Mouse (Mus musculus): ENCODE measurements around the gene Comtd1. TPM values are rescaled to one million over a fixed set of nuclear protein-coding genes. Genes with fewer than 3 reads are reported as not detected.

Gene Comtd1
- polyA plus RNA-seq, 1 experiment: 0.85 TPM

- H3K9me3 ChIP-seq (ENCODE audit: control insufficient read depth, low read length): no peaks in the 10 kb centered on the region
- TF ChIP-seq GATA1 (IDR thresholded peaks at IDR 0.05; ENCODE audit: low read length): no peak
- TF ChIP-seq TAL1 (IDR thresholded peaks at IDR 0.05; ENCODE audit: low read length): no peak
- peaks cover 51% of the 10 kb centered on the region for H3K4me1 ChIP-seq (ENCODE audit: control insufficient read depth)
- no peak overlapping the region for H3K4me3 ChIP-seq (replicated peaks)
- no peaks in the 10 kb centered on the region for H3K27me3 ChIP-seq (ENCODE audit: control insufficient read depth)
- H3K36me3 ChIP-seq (ENCODE audit: control insufficient read depth): no peaks in the 10 kb centered on the region
Observed at GRCm38 (mm10) chr14:21822307-21822706, 26.5 kb downstream of the Comtd1 start.

- Histone ChIP-seq H3K9me3 (ENCODE audit: control insufficient read depth, low read length) (no peaks in the 10 kb centered on the region), H3K27me3 (ENCODE audit: control insufficient read depth) (no peaks in the 10 kb centered on the region), H3K36me3 (ENCODE audit: control insufficient read depth) (no peaks in the 10 kb centered on the region), H3K4me3 (replicated peaks) (no peak overlapping the region), H3K4me1 (ENCODE audit: control insufficient read depth) (peaks cover 45% of the 10 kb centered on the region)
- no peak for TF ChIP-seq TAL1 (IDR thresholded peaks at IDR 0.05; ENCODE audit: low read length)
- no peak for TF ChIP-seq GATA1 (IDR thresholded peaks at IDR 0.05; ENCODE audit: low read length)
Observed at GRCm38 (mm10) chr14:21820880-21821505, 27.8 kb downstream of the Comtd1 start.

GRCm38 (mm10) chr14:21817453-21817852 is 31.3 kb downstream of the Comtd1 start:
- Histone ChIP-seq H3K27me3 (ENCODE audit: control insufficient read depth) (no peaks in the 10 kb centered on the region), H3K36me3 (ENCODE audit: control insufficient read depth) (no peaks in the 10 kb centered on the region), H3K4me3 (replicated peaks) (no peak overlapping the region), H3K9me3 (ENCODE audit: control insufficient read depth, low read length) (no peaks in the 10 kb centered on the region), H3K4me1 (ENCODE audit: control insufficient read depth) (peaks cover 33% of the 10 kb centered on the region)
- TF ChIP-seq TAL1 (IDR thresholded peaks at IDR 0.05; ENCODE audit: low read length): no peak
- TF ChIP-seq GATA1 (IDR thresholded peaks at IDR 0.05; ENCODE audit: low read length): no peak

- H3K27me3 ChIP-seq (ENCODE audit: control insufficient read depth): no peaks in the 10 kb centered on the region
- H3K4me1 ChIP-seq (ENCODE audit: control insufficient read depth): peaks cover 31% of the 10 kb centered on the region
- no peaks in the 10 kb centered on the region for H3K36me3 ChIP-seq (ENCODE audit: control insufficient read depth)
- no peak overlapping the region for H3K4me3 ChIP-seq (replicated peaks)
- no peaks in the 10 kb centered on the region for H3K9me3 ChIP-seq (ENCODE audit: control insufficient read depth, low read length)
- no peak for TF ChIP-seq GATA1 (IDR thresholded peaks at IDR 0.05; ENCODE audit: low read length)
- TF ChIP-seq TAL1 (IDR thresholded peaks at IDR 0.05; ENCODE audit: low read length): no peak
Observed at GRCm38 (mm10) chr14:21816255-21816654, 32.5 kb downstream of the Comtd1 start.

- peaks cover 28% of the 10 kb centered on the region for H3K4me1 ChIP-seq (ENCODE audit: control insufficient read depth)
- H3K9me3 ChIP-seq (ENCODE audit: control insufficient read depth, low read length): no peaks in the 10 kb centered on the region
- H3K27me3 ChIP-seq (ENCODE audit: control insufficient read depth): no peaks in the 10 kb centered on the region
- no peak overlapping the region for H3K4me3 ChIP-seq (replicated peaks)
- TF ChIP-seq GATA1 (IDR thresholded peaks at IDR 0.05; ENCODE audit: low read length) (no peak), TAL1 (IDR thresholded peaks at IDR 0.05; ENCODE audit: low read length) (no peak)
- no peaks in the 10 kb centered on the region for H3K36me3 ChIP-seq (ENCODE audit: control insufficient read depth)
Observed at GRCm38 (mm10) chr14:21814606-21815005, 34.2 kb downstream of the Comtd1 start.

- Histone ChIP-seq H3K27me3 (ENCODE audit: control insufficient read depth) (no peaks in the 10 kb centered on the region), H3K9me3 (ENCODE audit: control insufficient read depth, low read length) (no peaks in the 10 kb centered on the region), H3K4me1 (ENCODE audit: control insufficient read depth) (peaks cover 28% of the 10 kb centered on the region), H3K4me3 (replicated peaks) (no peak overlapping the region), H3K36me3 (ENCODE audit: control insufficient read depth) (no peaks in the 10 kb centered on the region)
- TF ChIP-seq GATA1 (IDR thresholded peaks at IDR 0.05; ENCODE audit: low read length) (no peak), TAL1 (IDR thresholded peaks at IDR 0.05; ENCODE audit: low read length) (no peak)
Observed at GRCm38 (mm10) chr14:21813847-21814246, 34.9 kb downstream of the Comtd1 start.

GRCm38 (mm10) chr14:21813216-21813615 is 35.6 kb downstream of the Comtd1 start:
- Histone ChIP-seq H3K9me3 (ENCODE audit: control insufficient read depth, low read length) (no peaks in the 10 kb centered on the region), H3K36me3 (ENCODE audit: control insufficient read depth) (no peaks in the 10 kb centered on the region), H3K4me1 (ENCODE audit: control insufficient read depth) (peaks cover 29% of the 10 kb centered on the region), H3K4me3 (replicated peaks) (no peak overlapping the region), H3K27me3 (ENCODE audit: control insufficient read depth) (no peaks in the 10 kb centered on the region)
- TF ChIP-seq GATA1 (IDR thresholded peaks at IDR 0.05; ENCODE audit: low read length) (no peak), TAL1 (IDR thresholded peaks at IDR 0.05; ENCODE audit: low read length) (no peak)

- no peak for TF ChIP-seq GATA1 (IDR thresholded peaks at IDR 0.05; ENCODE audit: low read length)
- TF ChIP-seq TAL1 (IDR thresholded peaks at IDR 0.05; ENCODE audit: low read length): no peak
- Histone ChIP-seq H3K4me1 (ENCODE audit: control insufficient read depth) (peaks cover 33% of the 10 kb centered on the region), H3K27me3 (ENCODE audit: control insufficient read depth) (no peaks in the 10 kb centered on the region), H3K36me3 (ENCODE audit: control insufficient read depth) (no peaks in the 10 kb centered on the region), H3K4me3 (replicated peaks) (no peak overlapping the region), H3K9me3 (ENCODE audit: control insufficient read depth, low read length) (no peaks in the 10 kb centered on the region)
Observed at GRCm38 (mm10) chr14:21812590-21813162, 36.1 kb downstream of the Comtd1 start.

GRCm38 (mm10) chr14:21811744-21812393 is 36.9 kb downstream of the Comtd1 start:
- H3K4me1 ChIP-seq (ENCODE audit: control insufficient read depth): peaks cover 41% of the 10 kb centered on the region
- H3K9me3 ChIP-seq (ENCODE audit: control insufficient read depth, low read length): no peaks in the 10 kb centered on the region
- no peaks in the 10 kb centered on the region for H3K27me3 ChIP-seq (ENCODE audit: control insufficient read depth)
- no peak overlapping the region for H3K4me3 ChIP-seq (replicated peaks)
- TF ChIP-seq TAL1 (IDR thresholded peaks at IDR 0.05; ENCODE audit: low read length) (no peak), GATA1 (IDR thresholded peaks at IDR 0.05; ENCODE audit: low read length) (no peak)
- H3K36me3 ChIP-seq (ENCODE audit: control insufficient read depth): no peaks in the 10 kb centered on the region
